Comparison of ENCODE assay signal across 9 mouse cellular contexts in the genomic region with DNA sequence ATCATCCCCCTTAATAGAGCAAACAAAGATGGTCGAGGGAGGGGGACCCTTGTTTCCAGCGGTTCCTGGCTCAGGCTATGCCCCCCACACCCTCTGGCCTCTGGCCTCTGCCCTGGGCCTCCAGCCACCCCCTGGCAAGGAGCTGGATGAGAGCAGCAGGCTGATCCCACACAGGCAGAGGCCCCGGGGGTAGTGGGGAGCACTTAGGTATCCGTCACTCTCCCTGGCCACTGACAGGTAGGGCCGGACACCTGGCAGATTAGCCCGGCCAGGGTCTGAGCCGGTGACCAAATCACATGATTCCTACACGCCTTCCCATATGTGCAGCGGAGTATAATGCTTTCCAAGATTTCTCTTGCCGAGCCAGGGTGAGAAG. TPM values are rescaled to one million over a fixed set of nuclear protein-coding genes. Genes with fewer than 3 reads are reported as not detected.
DNase-seq lines count a peak whose midpoint lies in the region; ATAC-seq and TF ChIP-seq lines count a peak whose summit lies in the region.
"Had no signal": no experiment of that assay in that cellular context is flagged by ENCODE, and none has a peak within 500 bp of the region (broad histone marks: within the 10 kb centered on the region; RNA-seq: fewer than 3 reads in every experiment).

No protein-coding gene starts in this region.

- intact Hi-C loops in heart, postnatal 25 days (cut with DNase I): no loop called here

- H3K27ac ChIP-seq in heart, postnatal 0 days (ENCODE audit: low read depth): no peak overlapping the region
- H3K27ac ChIP-seq in embryonic facial prominence, embryonic 11.5 days (replicated peaks; ENCODE audit: low read depth, low read length): no peak overlapping the region
- peak overlapping the region; percentile 47; the same call in 1 of the 2 replicates for H3K27ac ChIP-seq in hindbrain, embryonic 14.5 days
- no peak overlapping the region for H3K27ac ChIP-seq in midbrain, embryonic 13.5 days

- ATAC-seq in heart, postnatal 0 days (ENCODE audit: insufficient read depth, low read depth): no peak
- 0 out of 2 replicates have a peak, but pooled peaks have one; percentile 7 for ATAC-seq in embryonic facial prominence, embryonic 11.5 days (replicated peaks; ENCODE audit: insufficient number of reproducible peaks, low FRiP score, low TSS enrichment, low read depth)
- 0 out of 2 replicates have a peak, but pooled peaks have one; percentile 9 for ATAC-seq in hindbrain, embryonic 14.5 days (ENCODE audit: low FRiP score)
- ATAC-seq in midbrain, embryonic 13.5 days: peak; percentile 32; the same call in 1 of the 2 replicates

- H3K4me3 ChIP-seq in heart, postnatal 0 days (ENCODE audit: low read depth, low read length): peak overlapping the region; percentile 45; the same call in 1 of the 2 replicates
- H3K4me3 ChIP-seq in embryonic facial prominence, embryonic 11.5 days (ENCODE audit: low read depth, low read length): peak overlapping the region; percentile 58
- H3K4me3 ChIP-seq in hindbrain, embryonic 14.5 days (replicated peaks; ENCODE audit: low read length): peak overlapping the region; percentile 54
- H3K4me3 ChIP-seq in midbrain, embryonic 13.5 days (replicated peaks): peak overlapping the region; percentile 58

- 68% methylated on average over 10 of the region's 10 CpGs for WGBS in heart, postnatal 0 days
- whole genome bisulfite sequencing in embryonic facial prominence, embryonic 11.5 days: 41% methylated on average over 10 of the region's 10 CpGs
- WGBS in hindbrain, embryonic 14.5 days: 40% methylated on average over 10 of the region's 10 CpGs
- 48% methylated on average over 10 of the region's 10 CpGs for WGBS in midbrain, embryonic 13.5 days

- H3K27me3 ChIP-seq in heart, postnatal 0 days (ENCODE audit: control insufficient read depth, insufficient read depth, low read length): peaks cover 8% of the 10 kb centered on the region; the same call in 1 of the 2 replicates
- H3K27me3 ChIP-seq in embryonic facial prominence, embryonic 11.5 days (ENCODE audit: control insufficient read depth, insufficient read depth, low read length): peaks cover 5% of the 10 kb centered on the region
- no peaks in the 10 kb centered on the region for H3K27me3 ChIP-seq in hindbrain, embryonic 14.5 days (ENCODE audit: control insufficient read depth, insufficient read depth, low read length)
- peaks cover 40% of the 10 kb centered on the region for H3K27me3 ChIP-seq in midbrain, embryonic 13.5 days

- H3K9ac ChIP-seq in heart, postnatal 0 days (replicated peaks; ENCODE audit: low read depth, low read length): no peak overlapping the region
- peak overlapping the region; percentile 54 for H3K9ac ChIP-seq in embryonic facial prominence, embryonic 11.5 days (replicated peaks; ENCODE audit: low read length)
- H3K9ac ChIP-seq in hindbrain, embryonic 14.5 days: peak overlapping the region; percentile 69
- peak overlapping the region; percentile 71 for H3K9ac ChIP-seq in midbrain, embryonic 13.5 days (replicated peaks)

- no peaks in the 10 kb centered on the region for H3K36me3 ChIP-seq in heart, postnatal 0 days (replicated peaks; ENCODE audit: control insufficient read depth, insufficient read depth, low read length)
- H3K36me3 ChIP-seq in embryonic facial prominence, embryonic 11.5 days (replicated peaks; ENCODE audit: control insufficient read depth, insufficient read depth, low read depth, low read length): no peaks in the 10 kb centered on the region
- no peaks in the 10 kb centered on the region for H3K36me3 ChIP-seq in hindbrain, embryonic 14.5 days (replicated peaks; ENCODE audit: control insufficient read depth, insufficient read depth)
- no peaks in the 10 kb centered on the region for H3K36me3 ChIP-seq in midbrain, embryonic 13.5 days

- H3K4me2 ChIP-seq in heart, postnatal 0 days (ENCODE audit: low read depth, low read length): peak overlapping the region; percentile 67
- H3K4me2 ChIP-seq in embryonic facial prominence, embryonic 11.5 days (ENCODE audit: low read depth, low read length): peak overlapping the region; percentile 87
- peak overlapping the region; percentile 87 for H3K4me2 ChIP-seq in hindbrain, embryonic 14.5 days (replicated peaks)
- H3K4me2 ChIP-seq in midbrain, embryonic 13.5 days (replicated peaks): peak overlapping the region; percentile 78

- DNase-seq in heart, postnatal 0 days (ENCODE audit: low spot score): no peak
- no peak for DNase-seq in heart, postnatal 25 days (ENCODE audit: low spot score)
- DNase-seq in embryonic facial prominence, embryonic 11.5 days (ENCODE audit: low spot score): no peak
- DNase-seq in hindbrain, embryonic 14.5 days (ENCODE audit: low spot score): no peak
- DNase-seq in left cerebral cortex, adult 9 months (ENCODE audit: low spot score in 2 of 2): no peak
- no peak for DNase-seq in frontal cortex, adult 2 months (ENCODE audit: extremely low spot score in 1 of 2, low spot score in 1 of 2)
- DNase-seq in embryo, embryonic 10.5 days (ENCODE audit: low spot score): no peak

- H3K9me3 ChIP-seq in heart, postnatal 0 days (replicated peaks; ENCODE audit: control insufficient read depth, low read length): no peaks in the 10 kb centered on the region
- H3K9me3 ChIP-seq in embryonic facial prominence, embryonic 11.5 days (replicated peaks; ENCODE audit: control insufficient read depth, low read length): no peaks in the 10 kb centered on the region
- no peaks in the 10 kb centered on the region for H3K9me3 ChIP-seq in hindbrain, embryonic 14.5 days (ENCODE audit: control insufficient read depth, low read length)
- no peaks in the 10 kb centered on the region for H3K9me3 ChIP-seq in midbrain, embryonic 13.5 days

- TF ChIP-seq CTCF in heart, postnatal 0 days (IDR thresholded peaks at IDR 0.05; ENCODE audit: low read depth): no peak

- peaks cover 5% of the 10 kb centered on the region; the same call in 1 of the 2 replicates for H3K4me1 ChIP-seq in heart, postnatal 0 days (ENCODE audit: control insufficient read depth, insufficient read depth)
- peaks cover 6% of the 10 kb centered on the region; the same call in 1 of the 2 replicates for H3K4me1 ChIP-seq in embryonic facial prominence, embryonic 11.5 days (ENCODE audit: control insufficient read depth, insufficient read depth, low read length)
- peaks cover 39% of the 10 kb centered on the region for H3K4me1 ChIP-seq in hindbrain, embryonic 14.5 days (replicated peaks; ENCODE audit: control insufficient read depth, insufficient read depth, low read length)
- H3K4me1 ChIP-seq in midbrain, embryonic 13.5 days (replicated peaks): peaks cover 35% of the 10 kb centered on the region

- TF ChIP-seq EP300 in heart, postnatal 0 days (IDR thresholded peaks at IDR 0.05; ENCODE audit: low read depth): no peak

RNA-seq across cellular contexts. Expression of gene Prr5, which starts 5.7 kb away (rescaled TPM):
- total RNA-seq in heart, postnatal 0 days (2014; rRNA removed; ENCODE audit: low replicate concordance): 7.3 and 14.8 TPM in 2 replicates
- 5.6 and 6.5 TPM in 2 replicates for polyA plus RNA-seq in heart, postnatal 0 days (2015; fragmentation: Nextera tagmentation; extraction: Ambion mirVana)
- total RNA-seq in heart, postnatal 25 days (2021): 1 to 10 TPM; 3.1 to 3.4 TPM
- polyA plus RNA-seq in embryonic facial prominence, embryonic 11.5 days (2014; fragmentation: Nextera tagmentation; extraction: Ambion mirVana): 11.4 and 11.8 TPM in 2 replicates
- polyA plus RNA-seq in hindbrain, embryonic 14.5 days (2014; fragmentation: Nextera tagmentation; extraction: Ambion mirVana): 26.2 and 27.1 TPM in 2 replicates
- 12.2 and 13.8 TPM in 2 replicates for polyA plus RNA-seq in midbrain, embryonic 13.5 days (2015; fragmentation: Nextera tagmentation; extraction: Ambion mirVana)
- 7.6 and 10.2 TPM in 2 replicates for polyA plus RNA-seq in frontal cortex, adult 2 months (2012; rRNA removed)
- total RNA-seq: MEL had no signal

RNA-seq across cellular contexts. Expression of gene Arhgap8, which starts 56.2 kb away (rescaled TPM):
- total RNA-seq in heart, postnatal 0 days (2014; rRNA removed; ENCODE audit: low replicate concordance): 3.7 TPM in 1 of 2 replicates, not detected in the other
- 1.2 and 1.3 TPM in 2 replicates for polyA plus RNA-seq in heart, postnatal 0 days (2015; fragmentation: Nextera tagmentation; extraction: Ambion mirVana)
- total RNA-seq in heart, postnatal 25 days (2021): 1 to 10 TPM in 1 of 2 experiments, under 1 TPM in 1; 0.55 to 1.1 TPM
- polyA plus RNA-seq in embryonic facial prominence, embryonic 11.5 days (2014; fragmentation: Nextera tagmentation; extraction: Ambion mirVana): 2.8 and 4.2 TPM in 2 replicates
- polyA plus RNA-seq in hindbrain, embryonic 14.5 days (2014; fragmentation: Nextera tagmentation; extraction: Ambion mirVana): 0.87 and 1.0 TPM in 2 replicates
- 0.61 and 0.67 TPM in 2 replicates for polyA plus RNA-seq in midbrain, embryonic 13.5 days (2015; fragmentation: Nextera tagmentation; extraction: Ambion mirVana)
- 0.14 and 0.48 TPM in 2 replicates for polyA plus RNA-seq in frontal cortex, adult 2 months (2012; rRNA removed)
- total RNA-seq: MEL had no signal
